Mouse (Mus musculus): ENCODE data around the gene Entpd2.

DNA sequence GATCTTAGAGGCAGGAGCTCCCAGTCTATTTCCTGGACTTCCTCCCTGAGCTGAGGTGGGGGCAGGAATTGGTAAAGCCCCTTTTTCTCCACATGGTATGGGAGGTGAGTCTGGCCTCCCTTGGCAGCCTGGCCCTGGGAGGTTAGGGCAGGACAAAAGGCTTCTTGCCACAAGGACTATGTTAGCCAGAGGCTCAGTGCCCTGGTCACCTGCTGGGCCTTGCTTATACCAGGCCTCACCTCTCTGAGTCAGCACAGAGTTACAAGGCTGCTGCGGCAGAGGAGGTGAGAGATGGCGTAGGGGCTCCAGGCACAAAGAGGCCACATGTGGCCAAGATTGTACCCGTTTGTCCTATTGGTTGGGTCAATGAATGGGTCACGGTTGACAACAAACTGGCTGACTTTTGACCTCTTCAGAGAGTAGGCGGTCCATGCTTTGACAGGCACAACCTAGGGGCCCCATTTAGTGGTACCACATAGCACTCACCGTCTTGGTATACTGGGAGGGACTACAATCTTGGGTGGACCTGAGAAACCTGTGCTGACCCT lies 35.7 kb downstream of the Entpd2 start:
- TF ChIP-seq POLR2A (IDR thresholded peaks at IDR 0.05; ENCODE audit: insufficient read depth, low read depth, low read length) (no peak), CTCF (IDR thresholded peaks at IDR 0.05; ENCODE audit: insufficient read depth, low read depth, low read length) (no peak)
